Mouse (Mus musculus) gastrocnemius, adult 2 months (tissue): ENCODE data around the gene 1700109H08Rik. TPM values are rescaled to one million over a fixed set of nuclear protein-coding genes. Genes with fewer than 3 reads are reported as not detected.
"Not testable (repeated sequence)": the region's sequence is repeated elsewhere in the genome, so short reads cannot be mapped to it uniquely, and the experiment has no call there.

Experiments
- DNase-seq: peaks from one replicate; pipeline ENCODE4 v3.0.0; 2022
- H3K27ac ChIP-seq: fragments of 200-600 bp; 2 replicates; pipeline ENCODE4 v1.8.1; 2022; ENCODE audit warnings: mild to moderate bottlenecking
- H3K4me3 ChIP-seq: fragments of 200-600 bp; 2 replicates; pipeline ENCODE4 v1.8.1; 2022; ENCODE audit warnings: mild to moderate bottlenecking, moderate library complexity
- CTCF ChIP-seq: fragments of 200-600 bp; IDR thresholded peaks from 2 replicates; pipeline ENCODE4 v1.8.1; 2022; ENCODE audit warnings: antibody characterized with exemption, mild to moderate bottlenecking, moderate library complexity
- intact Hi-C: fragments of 180-260 bp; cut with DNase I; formaldehyde crosslinking; loops from one replicate; pipeline ENCODE4 v1.15.1; 2025
- total RNA-seq, 2 experiments: library from RNA; stranded (reverse); gene quantifications; 2 replicates each; pipeline ENCODE4 v1.2.3; 2021

Gene 1700109H08Rik
- total RNA-seq, 2 experiments from 2014 or later = 5.0 to 6.1 TPM

DNA sequence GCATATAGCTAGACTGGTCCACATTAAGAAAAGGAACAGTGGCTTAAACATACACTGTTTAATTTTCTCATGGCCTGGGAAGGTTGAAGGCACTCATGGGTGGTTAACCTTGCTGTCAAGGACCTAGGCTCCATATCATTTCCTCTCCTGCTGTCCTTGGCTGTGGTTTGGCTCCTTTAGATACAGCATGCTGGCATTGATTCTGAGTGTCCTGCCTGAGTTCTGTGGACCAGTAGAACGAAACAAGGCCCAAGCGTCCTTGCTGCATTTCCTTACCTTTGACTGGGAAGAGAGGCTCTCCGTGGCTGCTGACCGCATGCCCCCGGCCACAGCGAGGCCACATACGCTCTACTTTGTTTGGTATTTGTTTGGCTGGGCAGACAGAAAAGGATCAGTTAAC is 37.9 kb downstream of the 1700109H08Rik start:
- no peak overlapping the region for H3K27ac ChIP-seq
- intact Hi-C loops = no loop called here
- H3K4me3 ChIP-seq = no peak overlapping the region
- TF ChIP-seq CTCF = no peak
- DNase-seq = no peak

- intact Hi-C loops, H3K27ac ChIP-seq, H3K4me3 ChIP-seq, DNase-seq: not testable (repeated sequence)
- TF ChIP-seq CTCF = peak; percentile 24; the same call in 1 of the 2 replicates
Measured at GRCm38 (mm10) chr5:3611835-3612234, 40.5 kb downstream of the 1700109H08Rik start.

DNA sequence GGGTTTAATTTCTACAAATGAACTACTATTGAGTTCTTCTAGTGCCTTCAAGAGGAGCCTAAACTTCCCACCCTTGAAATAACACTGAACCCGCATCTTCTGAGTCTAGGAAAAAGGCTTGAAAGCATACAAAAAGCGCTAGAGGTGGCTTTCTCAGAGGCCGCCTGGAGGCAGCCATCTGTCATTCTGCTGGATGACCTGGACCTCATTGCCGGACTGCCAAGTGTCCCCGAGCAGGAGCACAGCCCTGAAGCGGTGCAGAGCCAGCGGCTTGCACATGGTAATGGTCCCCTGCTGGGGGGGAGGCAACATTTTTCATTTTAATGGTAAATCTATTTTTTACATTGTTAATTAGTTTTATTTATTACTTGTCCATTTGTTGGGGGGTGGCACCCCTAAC is 49.1 kb downstream of the 1700109H08Rik start:
- DNase-seq = no peak
- intact Hi-C loops = no loop called here
- Histone ChIP-seq H3K4me3 (no peak overlapping the region), H3K27ac (no peak overlapping the region)
- TF ChIP-seq CTCF = no peak

GRCm38 (mm10) chr5:3630055-3630454 is 58.7 kb downstream of the 1700109H08Rik start:
- no peak overlapping the region for H3K4me3 ChIP-seq
- no peak for DNase-seq
- intact Hi-C loops = no loop called here
- H3K27ac ChIP-seq = no peak overlapping the region
- TF ChIP-seq CTCF = no peak

- Histone ChIP-seq H3K4me3 (no peak overlapping the region), H3K27ac (no peak overlapping the region)
- intact Hi-C loops = no loop called here
- TF ChIP-seq CTCF = no peak
- DNase-seq = no peak
Measured at GRCm38 (mm10) chr5:3631512-3632271, 60.3 kb downstream of the 1700109H08Rik start.

DNA sequence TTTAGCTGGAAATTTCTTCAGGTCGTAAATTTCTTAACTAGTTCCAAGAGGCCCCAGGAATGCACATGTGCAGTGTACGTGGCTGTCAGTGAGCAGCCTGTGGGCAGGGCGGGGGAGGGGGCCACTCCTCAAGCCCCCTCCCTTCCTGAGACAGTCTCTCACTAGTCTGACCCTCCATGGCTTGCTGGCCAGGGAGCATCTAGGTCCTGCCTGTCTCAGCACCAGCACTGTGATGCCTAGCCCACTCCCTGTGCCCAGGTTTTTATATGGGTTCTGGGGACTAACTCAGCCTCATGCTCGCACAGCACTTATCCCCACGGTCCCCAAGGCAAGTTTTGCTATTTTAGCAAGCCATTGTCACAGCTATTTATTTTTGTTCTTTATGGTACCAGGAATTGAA is 60.9 kb downstream of the 1700109H08Rik start:
- no peak for DNase-seq
- Histone ChIP-seq H3K27ac (no peak overlapping the region), H3K4me3 (no peak overlapping the region)
- intact Hi-C loops = no loop called here
- TF ChIP-seq CTCF = no peak

DNA sequence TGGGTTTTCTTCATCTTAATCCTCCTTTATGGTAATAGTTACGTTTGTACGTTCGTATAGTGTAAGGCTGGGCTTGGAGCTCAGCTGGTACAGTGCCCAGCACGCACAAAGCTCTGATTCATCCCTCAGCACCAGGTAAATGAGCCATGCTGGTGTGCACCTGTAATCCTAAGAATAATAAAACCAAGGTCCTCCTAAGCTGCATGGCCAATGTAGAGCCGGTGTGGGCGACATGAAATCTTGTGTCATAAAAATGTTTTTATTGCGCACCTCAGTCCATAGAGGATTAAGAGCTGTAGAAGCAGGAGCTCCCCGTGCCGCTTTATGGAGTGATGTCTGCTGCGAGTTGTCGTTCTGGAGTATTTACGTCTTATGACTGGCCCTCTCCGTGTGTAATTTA is 61.9 kb downstream of the 1700109H08Rik start:
- intact Hi-C loops = no loop called here
- no peak overlapping the region for H3K4me3 ChIP-seq
- no peak overlapping the region for H3K27ac ChIP-seq
- TF ChIP-seq CTCF = no peak
- no peak for DNase-seq

DNA sequence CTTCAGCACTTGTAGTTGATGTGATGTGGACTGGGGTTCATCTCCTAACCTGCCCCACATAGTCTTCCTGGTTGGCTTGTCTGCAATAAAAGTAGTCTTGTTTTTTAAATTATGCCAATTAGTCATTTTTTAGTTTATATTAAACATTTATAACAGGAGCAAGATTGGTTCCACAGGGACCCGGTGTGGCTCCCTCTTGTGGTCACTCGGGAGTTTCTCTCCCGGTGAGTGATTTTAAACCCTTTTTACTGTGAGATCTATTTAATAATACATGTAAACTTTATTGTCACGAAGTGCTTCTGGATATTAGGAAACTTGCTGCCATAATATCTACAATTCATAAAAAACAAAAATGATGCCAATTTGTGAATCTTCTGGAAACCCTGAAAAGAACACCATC is 62.6 kb downstream of the 1700109H08Rik start:
- H3K4me3 ChIP-seq = no peak overlapping the region
- DNase-seq = no peak
- no peak overlapping the region for H3K27ac ChIP-seq
- TF ChIP-seq CTCF = peak; percentile 59
- intact Hi-C loops = no loop called here

Other genes with a start within 250 kb of the 1700109H08Rik start
- 1 to 10 TPM in 1 of 2 experiments, under 1 TPM in 1; 0.92 to 1.2 TPM for gene Cdk6, start 230.1 kb upstream of the 1700109H08Rik start, total RNA-seq
- 10 to 100 TPM; 14.5 to 15.7 TPM for gene Fam133b, start 27.7 kb upstream of the 1700109H08Rik start, total RNA-seq
- 1 to 10 TPM; 8.3 to 8.7 TPM for gene Pex1, start 24.5 kb downstream of the 1700109H08Rik start, total RNA-seq
- gene Rbm48, start 25.0 kb downstream of the 1700109H08Rik start, total RNA-seq = 1 to 10 TPM; 5.3 to 8.5 TPM
- gene Tmbim7, start 79.6 kb downstream of the 1700109H08Rik start, total RNA-seq = not detected
- 100 to 1,000 TPM in 1 of 2 experiments, 10 to 100 TPM in 1; 91.4 to 100 TPM for gene Gatad1, start 85.6 kb downstream of the 1700109H08Rik start, total RNA-seq
- 10 to 100 TPM; 17.0 to 19.3 TPM for gene Ankib1, start 231.4 kb downstream of the 1700109H08Rik start, total RNA-seq
- gene Krit1, start 231.6 kb downstream of the 1700109H08Rik start, total RNA-seq = 10 to 100 TPM; 15.4 to 21.3 TPM